Mouse (Mus musculus): ENCODE measurements around the gene Oscar.

GRCm38 (mm10) chr7:3610437-3610836 is 5.5 kb downstream of the Oscar start:
- TF ChIP-seq ZNF384 (IDR thresholded peaks at IDR 0.05; ENCODE audit: low read depth, low read length): no peak
- TF ChIP-seq CHD2 (IDR thresholded peaks at IDR 0.05; ENCODE audit: low read depth, low read length): no peak
- TF ChIP-seq MAFK (IDR thresholded peaks at IDR 0.05; ENCODE audit: insufficient read depth, low read depth, low read length): no peak
- TF ChIP-seq ZC3H11A (IDR thresholded peaks at IDR 0.05; ENCODE audit: borderline replicate concordance, low read depth, low read length): no peak
- TF ChIP-seq HCFC1 (IDR thresholded peaks at IDR 0.05; ENCODE audit: borderline replicate concordance, insufficient read depth, low read length): no peak
